7 mouse cellular contexts compared by ENCODE assay signal in the genomic region with DNA sequence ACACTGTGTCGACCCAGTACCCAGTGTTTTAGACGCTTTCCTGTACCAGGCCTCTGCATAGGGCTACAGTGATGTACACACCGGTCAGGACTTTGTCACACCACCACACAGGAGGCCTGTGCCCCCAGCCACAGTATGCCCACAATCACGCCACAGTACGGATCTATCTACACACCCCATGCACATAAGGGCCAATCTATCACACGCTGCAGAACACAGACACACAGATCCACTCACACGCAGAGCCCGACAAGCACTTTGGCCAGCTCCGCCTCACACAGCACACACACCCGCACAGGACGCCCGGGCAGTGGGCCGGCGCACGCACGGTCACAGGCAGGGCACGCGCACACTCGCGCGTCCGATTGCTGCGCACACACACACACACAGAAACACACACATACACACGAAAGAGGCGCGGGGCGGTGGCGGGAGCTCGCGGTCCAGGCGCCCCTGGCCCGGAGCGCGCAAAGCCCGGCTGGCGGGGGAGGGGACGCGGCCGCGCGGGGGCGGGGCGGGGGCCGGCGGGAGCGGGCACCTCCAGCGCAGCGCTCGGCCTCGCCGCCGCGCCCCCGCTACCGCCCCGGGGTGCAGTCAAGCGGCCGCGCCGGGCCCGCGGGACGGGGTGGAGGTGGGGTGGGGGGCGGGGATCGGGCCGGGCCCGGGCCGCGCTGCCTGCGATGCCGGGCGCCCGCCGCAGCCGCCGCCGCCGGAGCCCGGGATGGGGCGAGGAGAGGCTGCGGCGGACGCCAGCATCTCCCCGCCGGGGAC. TPM values are rescaled to one million over a fixed set of nuclear protein-coding genes. Genes with fewer than 3 reads are reported as not detected.
DNase-seq lines count a peak whose midpoint lies in the region; ATAC-seq lines count a peak whose summit lies in the region.

Gene Mgat3, plus strand, starts transcription at position 721 of the 771 bp plus-strand sequence.

- no peaks in the 10 kb centered on the region for H3K36me3 ChIP-seq in embryonic facial prominence, embryonic 10.5 days (replicated peaks)
- no peaks in the 10 kb centered on the region for H3K36me3 ChIP-seq in hindbrain, embryonic 14.5 days (replicated peaks; ENCODE audit: control insufficient read depth, insufficient read depth)
- no peaks in the 10 kb centered on the region for H3K36me3 ChIP-seq in midbrain, embryonic 14.5 days (ENCODE audit: control insufficient read depth, insufficient read depth, low read length)

- H3K27me3 ChIP-seq in embryonic facial prominence, embryonic 10.5 days (replicated peaks; ENCODE audit: low read depth, poor library complexity, severe bottlenecking), result peaks cover 18% of the 10 kb centered on the region
- no peaks in the 10 kb centered on the region for H3K27me3 ChIP-seq in hindbrain, embryonic 14.5 days (ENCODE audit: control insufficient read depth, insufficient read depth, low read length)
- H3K27me3 ChIP-seq in midbrain, embryonic 14.5 days (ENCODE audit: control insufficient read depth, insufficient read depth, low read length), result no peaks in the 10 kb centered on the region

- no peaks in the 10 kb centered on the region for H3K9me3 ChIP-seq in embryonic facial prominence, embryonic 10.5 days
- H3K9me3 ChIP-seq in hindbrain, embryonic 14.5 days (ENCODE audit: control insufficient read depth, low read length), result no peaks in the 10 kb centered on the region
- no peaks in the 10 kb centered on the region for H3K9me3 ChIP-seq in midbrain, embryonic 14.5 days (ENCODE audit: control insufficient read depth, low read length)

- peak within 1 kb of the TSS; percentile 68 for H3K4me2 ChIP-seq in hindbrain, embryonic 14.5 days (replicated peaks)
- peak within 1 kb of the TSS; percentile 75 for H3K4me2 ChIP-seq in midbrain, embryonic 14.5 days (ENCODE audit: low read length)

- H3K9ac ChIP-seq in hindbrain, embryonic 14.5 days, result peak within 1 kb of the TSS; percentile 98
- H3K9ac ChIP-seq in midbrain, embryonic 14.5 days (replicated peaks; ENCODE audit: low read length), result peak within 1 kb of the TSS; percentile 99

- 3% methylated on average over 85 of the region's 85 CpGs for WGBS in embryonic facial prominence, embryonic 10.5 days
- WGBS in hindbrain, embryonic 14.5 days, result 2% methylated on average over 45 of the region's 85 CpGs
- WGBS in midbrain, embryonic 14.5 days, result 3% methylated on average over 47 of the region's 85 CpGs

- peaks cover 68% of the 10 kb centered on the region for H3K4me1 ChIP-seq in embryonic facial prominence, embryonic 10.5 days
- H3K4me1 ChIP-seq in hindbrain, embryonic 14.5 days (replicated peaks; ENCODE audit: control insufficient read depth, insufficient read depth, low read length), result peaks cover 20% of the 10 kb centered on the region
- H3K4me1 ChIP-seq in midbrain, embryonic 14.5 days (ENCODE audit: control insufficient read depth, insufficient read depth, low read length), result peaks cover 15% of the 10 kb centered on the region

- H3K4me3 ChIP-seq in embryonic facial prominence, embryonic 10.5 days, result peak within 1 kb of the TSS; percentile 77
- H3K4me3 ChIP-seq in hindbrain, embryonic 14.5 days (replicated peaks; ENCODE audit: low read length), result peak within 1 kb of the TSS; percentile 95
- peak within 1 kb of the TSS; percentile 97 for H3K4me3 ChIP-seq in midbrain, embryonic 14.5 days (replicated peaks; ENCODE audit: low read depth, low read length)

- ATAC-seq in hindbrain, embryonic 14.5 days (ENCODE audit: low FRiP score), result peak; percentile 72
- peak; percentile 63 for ATAC-seq in midbrain, embryonic 14.5 days (ENCODE audit: low FRiP score, low TSS enrichment)

- peak; percentile 50 for DNase-seq in ES-CJ7 (ENCODE audit: low read depth, low spot score)
- DNase-seq in adrenal gland, adult (ENCODE audit: inconsistent age in 2 of 2, low spot score in 1 of 2), result peak; percentile 50 to 71
- DNase-seq in embryonic facial prominence, embryonic 10.5 days (ENCODE audit: low spot score), result peak; percentile 76
- peak; percentile 72 for DNase-seq in hindbrain, embryonic 14.5 days (ENCODE audit: low spot score)
- DNase-seq in left cerebral cortex, adult 9 months (ENCODE audit: low spot score in 2 of 2), result peak; percentile 23 to 50
- DNase-seq in midbrain, embryonic 14.5 days, result peak; percentile 84
- peak; percentile 65 for DNase-seq in testis, postnatal 10 days (ENCODE audit: low spot score)

- peak within 1 kb of the TSS; percentile 94 for H3K27ac ChIP-seq in embryonic facial prominence, embryonic 10.5 days (replicated peaks)
- peak within 1 kb of the TSS; percentile 95 for H3K27ac ChIP-seq in hindbrain, embryonic 14.5 days
- H3K27ac ChIP-seq in midbrain, embryonic 14.5 days (replicated peaks; ENCODE audit: low read depth, low read length), result peak within 1 kb of the TSS; percentile 96

RNA-seq across cellular contexts. Expression of gene Mgat3, which starts in this region (rescaled TPM):
- polyA plus RNA-seq in embryonic facial prominence, embryonic 10.5 days (2016; fragmentation: Nextera tagmentation; extraction: Ambion mirVana), result 6.3 and 7.6 TPM in 2 replicates
- 22.3 and 24.5 TPM in 2 replicates for polyA plus RNA-seq in hindbrain, embryonic 14.5 days (2014; fragmentation: Nextera tagmentation; extraction: Ambion mirVana)
- 19.9 and 20.5 TPM in 2 replicates for polyA plus RNA-seq in midbrain, embryonic 14.5 days (2014; fragmentation: Nextera tagmentation; extraction: Ambion mirVana)

Comparison
In these comparisons a context has a peak if more than half of its experiments do, and no peak if none do; other contexts are left out.
1. Peak in every context shown above with its lines: DNase-seq, ATAC-seq, H3K4me3 ChIP-seq and H3K27ac ChIP-seq.